Mouse (Mus musculus): ENCODE measurements around the gene Cd47.

GRCm38 (mm10) chr16:49786116-49786515, 14.2 kb upstream of the Cd47 start:
- TF ChIP-seq CTCF (IDR thresholded peaks at IDR 0.05) = no peak
- no peak for TF ChIP-seq POLR2A (IDR thresholded peaks at IDR 0.05; ENCODE audit: insufficient read depth, low read depth, low read length)
